Mouse (Mus musculus) layer of hippocampus, adult 2 months (tissue): ENCODE results near the gene Trp53rkb. TPM values are rescaled to one million over a fixed set of nuclear protein-coding genes. Genes with fewer than 3 reads are reported as not detected.
A peak's percentile ranks its signal among the peaks of the same experiment; 100 is the strongest.

Experiments
- DNase-seq, 2 experiments: peaks; one replicate each; pipeline ENCODE4 v3.0.0; 2022; ENCODE audit warnings: low spot score in 2 of 2
- H3K27ac ChIP-seq: fragments of 200-600 bp; 2 replicates; pipeline ENCODE4 v1.8.1; 2022
- H3K4me3 ChIP-seq: fragments of 200-600 bp; 2 replicates; pipeline ENCODE4 v1.8.1; 2022; ENCODE audit warnings: mild to moderate bottlenecking
- CTCF ChIP-seq: fragments of 200-600 bp; conservative IDR thresholded peaks from 2 replicates; pipeline ENCODE4 v1.8.1; 2022; ENCODE audit warnings: antibody characterized with exemption, mild to moderate bottlenecking, moderate library complexity
- total RNA-seq, 2 experiments: library from RNA; stranded (reverse); gene quantifications; 2 replicates each; pipeline ENCODE4 v1.2.3; 2021

Gene Trp53rkb
- total RNA-seq, 2 experiments from 2014 or later, result 5.8 to 7.9 TPM

DNA sequence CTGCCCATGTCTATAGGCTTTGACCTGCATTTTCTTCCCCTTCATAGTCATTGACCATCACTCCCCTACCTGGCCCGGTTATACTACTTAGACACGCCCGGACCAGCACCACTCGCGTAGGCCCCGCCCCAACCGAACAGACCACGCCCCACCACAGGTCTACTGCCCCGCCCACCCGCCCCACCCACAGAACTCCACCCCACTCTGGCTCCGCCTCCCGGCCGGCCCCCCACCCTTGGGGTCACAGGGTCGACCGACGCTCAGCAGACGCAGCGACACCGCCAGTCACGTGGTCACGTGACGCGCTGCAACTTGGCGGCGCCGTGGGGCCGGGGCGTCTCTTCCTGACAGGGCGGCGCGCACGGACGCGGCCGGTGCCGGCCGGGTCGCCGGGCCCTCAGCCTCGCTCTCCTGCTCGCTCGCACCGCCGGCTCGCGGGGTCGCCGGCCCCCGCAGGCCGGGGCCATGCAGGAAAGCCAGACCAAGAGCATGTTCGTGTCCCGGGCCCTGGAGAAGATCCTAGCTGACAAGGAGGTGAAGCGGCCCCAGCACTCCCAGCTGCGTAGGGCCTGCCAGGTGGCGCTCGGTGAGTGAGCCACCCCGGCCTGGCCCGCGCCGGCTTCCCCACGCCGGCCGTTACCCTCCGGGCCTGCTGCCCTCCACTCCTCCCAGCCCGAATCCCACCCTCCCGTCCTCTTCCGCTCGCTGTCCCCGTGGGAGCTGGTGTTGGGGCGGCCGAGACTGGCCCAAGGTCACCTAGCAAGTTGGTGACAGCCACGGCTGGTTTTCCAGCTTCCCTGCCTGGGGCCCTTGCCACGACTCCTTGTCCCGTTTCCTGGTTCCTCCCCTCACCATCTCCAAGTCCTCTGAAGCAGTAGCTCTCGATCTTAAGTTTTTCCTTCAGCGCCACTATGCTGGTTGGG is 13.2 kb downstream of the Trp53rkb start, which contains the start of gene Arfgef2:
TSS of gene Arfgef2 (plus strand) at position 339 of the 923 bp plus-strand sequence.
- no peak for TF ChIP-seq CTCF
- Histone ChIP-seq H3K4me3 (peak within 1 kb of the TSS; percentile 93), H3K27ac (peak within 1 kb of the TSS; percentile 92)
- DNase-seq, result peak; percentile 84 to 87

- no peak for DNase-seq
- peak overlapping the region; percentile 92 for H3K27ac ChIP-seq
- H3K4me3 ChIP-seq, result peak overlapping the region; percentile 93
- no peak for TF ChIP-seq CTCF
Observed at GRCm38 (mm10) chr2:166806173-166806705, 13.9 kb downstream of the Trp53rkb start.

DNA sequence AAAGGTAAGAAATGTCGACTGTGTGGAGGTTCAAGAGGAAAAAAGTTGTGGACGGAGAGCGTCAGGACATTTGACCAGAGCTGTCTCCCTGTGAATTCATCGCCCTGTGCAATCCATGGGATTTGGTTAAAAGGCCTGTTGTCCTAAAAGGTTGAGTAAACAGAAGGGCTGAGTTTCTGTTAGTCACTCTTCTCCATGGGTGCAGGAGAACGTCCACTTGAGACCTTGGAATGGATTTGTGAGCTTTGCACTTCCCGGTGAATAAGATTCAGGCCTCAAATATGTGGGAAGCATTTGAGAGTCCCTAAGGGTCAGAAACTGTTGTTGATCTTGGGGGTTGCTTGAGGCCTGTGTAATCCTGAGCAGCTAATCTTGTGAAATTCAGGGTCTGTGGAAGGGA is 14.5 kb downstream of the Trp53rkb start:
- H3K4me3 ChIP-seq, result peak overlapping the region; percentile 93; the same call in 1 of the 2 replicates

GRCm38 (mm10) chr2:166809499-166809898 is 17.2 kb downstream of the Trp53rkb start:
- Histone ChIP-seq H3K27ac (no peak overlapping the region), H3K4me3 (no peak overlapping the region)
- no peak for DNase-seq
- TF ChIP-seq CTCF, result no peak

More for the DNA sequence above, 14.5 kb downstream of the Trp53rkb start:
- no peak overlapping the region for H3K27ac ChIP-seq
- no peak for TF ChIP-seq CTCF
- DNase-seq, result no peak

DNA sequence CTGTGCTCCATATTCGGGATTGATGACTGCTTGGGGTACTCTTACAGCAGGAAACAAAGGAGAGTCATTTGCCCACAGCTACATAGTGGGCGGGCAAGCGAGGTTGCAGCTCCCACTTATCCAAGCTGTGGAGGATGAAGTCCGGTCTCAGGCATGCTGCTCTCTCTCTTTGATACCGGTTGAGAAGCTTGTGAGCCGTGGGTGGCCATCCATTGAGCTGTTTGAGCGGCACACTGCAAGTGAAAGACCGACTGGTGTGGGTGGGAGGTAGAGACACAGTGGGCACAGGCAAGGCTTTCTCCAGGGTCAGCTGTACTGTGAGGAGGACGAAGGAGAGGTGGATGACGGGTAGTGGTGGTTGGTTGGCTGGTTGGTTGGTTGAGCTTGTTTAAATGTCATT is 18.5 kb downstream of the Trp53rkb start:
- H3K27ac ChIP-seq, result peak overlapping the region; percentile 32; the same call in 1 of the 2 replicates
- H3K4me3 ChIP-seq, result no peak overlapping the region
- TF ChIP-seq CTCF, result no peak
- DNase-seq, result no peak

GRCm38 (mm10) chr2:166818463-166819143 is 26.3 kb downstream of the Trp53rkb start:
- no peak for TF ChIP-seq CTCF
- no peak for DNase-seq
- H3K4me3 ChIP-seq, result no peak overlapping the region
- peak overlapping the region; percentile 81 for H3K27ac ChIP-seq

DNA sequence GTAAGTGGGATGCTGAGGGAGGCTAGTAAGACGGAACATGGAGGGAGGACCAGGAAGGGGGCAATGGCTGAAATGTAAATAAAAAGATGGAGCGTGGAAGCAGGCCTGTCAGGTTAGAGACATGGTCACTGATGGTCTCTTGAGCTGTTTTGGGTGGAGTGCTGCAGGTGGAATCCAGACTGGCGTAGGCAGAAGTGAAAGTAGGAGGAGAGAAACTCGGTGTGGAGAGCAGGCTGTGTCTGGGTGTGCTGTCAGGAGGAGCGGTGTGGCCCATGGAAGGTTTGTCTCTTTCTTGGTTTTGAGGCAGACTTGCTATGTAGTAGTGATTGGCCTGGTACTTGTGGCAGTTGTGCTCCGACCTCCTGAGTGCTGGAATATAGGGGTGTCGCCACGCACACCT is 27.5 kb downstream of the Trp53rkb start:
- no peak for DNase-seq
- TF ChIP-seq CTCF, result no peak
- Histone ChIP-seq H3K4me3 (no peak overlapping the region), H3K27ac (peak overlapping the region; percentile 81; the same call in 1 of the 2 replicates)

GRCm38 (mm10) chr2:166820844-166821243 is 28.5 kb downstream of the Trp53rkb start:
- Histone ChIP-seq H3K4me3 (no peak overlapping the region), H3K27ac (no peak overlapping the region)
- no peak for DNase-seq
- TF ChIP-seq CTCF, result no peak

- no peak for DNase-seq
- Histone ChIP-seq H3K4me3 (no peak overlapping the region), H3K27ac (no peak overlapping the region)
- no peak for TF ChIP-seq CTCF
Observed at GRCm38 (mm10) chr2:166821406-166821805, 29.1 kb downstream of the Trp53rkb start.

GRCm38 (mm10) chr2:166822119-166822826 is 29.9 kb downstream of the Trp53rkb start:
- Histone ChIP-seq H3K4me3 (no peak overlapping the region), H3K27ac (no peak overlapping the region)
- DNase-seq, result no peak
- no peak for TF ChIP-seq CTCF

GRCm38 (mm10) chr2:166822901-166823300 is 30.6 kb downstream of the Trp53rkb start:
- Histone ChIP-seq H3K27ac (no peak overlapping the region), H3K4me3 (no peak overlapping the region)
- no peak for TF ChIP-seq CTCF
- DNase-seq, result no peak

- Histone ChIP-seq H3K4me3 (no peak overlapping the region), H3K27ac (no peak overlapping the region)
- no peak for TF ChIP-seq CTCF
- DNase-seq, result no peak
Observed at GRCm38 (mm10) chr2:166824386-166824785, 32.1 kb downstream of the Trp53rkb start.

- DNase-seq, result no peak
- Histone ChIP-seq H3K4me3 (no peak overlapping the region), H3K27ac (no peak overlapping the region)
- TF ChIP-seq CTCF, result no peak
Observed at GRCm38 (mm10) chr2:166824998-166825397, 32.7 kb downstream of the Trp53rkb start.
